Mouse (Mus musculus): ENCODE measurements around the gene Gprin2.

DNA sequence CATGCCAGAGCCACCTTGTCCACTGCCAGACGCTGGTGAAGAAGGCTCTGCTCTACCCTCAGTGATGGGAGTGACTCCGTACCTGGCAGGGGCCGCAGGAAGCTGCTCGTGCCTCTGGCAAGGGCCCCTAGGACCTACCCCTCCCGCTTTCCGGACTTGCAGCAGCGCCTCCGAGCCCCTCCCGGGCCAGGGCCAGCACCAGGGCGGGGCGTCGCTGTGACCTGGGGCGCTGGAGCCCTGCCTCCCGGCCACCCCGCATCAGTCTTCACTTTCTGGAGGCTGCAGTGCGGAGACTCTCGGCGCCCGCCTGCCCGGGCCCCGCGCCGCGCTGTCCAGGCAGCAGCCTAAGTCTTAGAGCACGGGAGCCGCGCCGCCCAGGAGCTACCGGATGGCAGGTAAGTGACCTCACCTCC, 18.3 kb upstream of the Gprin2 start:
- TF ChIP-seq CTCF (IDR thresholded peaks at IDR 0.05; ENCODE audit: low read depth, low read length): no peak
- TF ChIP-seq GATA1 (IDR thresholded peaks at IDR 0.05; ENCODE audit: borderline replicate concordance, low read length): no peak
